24 mouse cellular contexts compared by ENCODE assay signal in genomic region chr3:52280681-52281080, GRCm38 (mm10). TPM values are rescaled to one million over a fixed set of nuclear protein-coding genes. Genes with fewer than 3 reads are reported as not detected.
DNase-seq lines count a peak whose midpoint lies in the region; ATAC-seq and TF ChIP-seq lines count a peak whose summit lies in the region.
"Had no signal": no experiment of that assay in that cellular context is flagged by ENCODE, and none has a peak within 500 bp of the region (broad histone marks: within the 10 kb centered on the region; RNA-seq: fewer than 3 reads in every experiment).

No protein-coding gene starts in this region.

- H3K9me3 ChIP-seq in forebrain, postnatal 0 days (ENCODE audit: low read length) = no peaks in the 10 kb centered on the region
- H3K9me3 ChIP-seq: embryonic facial prominence, embryonic 10.5 days; embryonic facial prominence, embryonic 13.5 days; forebrain, embryonic 12.5 days; forebrain, embryonic 15.5 days; hindbrain, embryonic 13.5 days had no signal

- no peak for TF ChIP-seq CTCF in kidney, adult 2 months (conservative IDR thresholded peaks at IDR 0.05; ENCODE audit: insufficient read depth, insufficient read length, low read depth, low read length)
- TF ChIP-seq CTCF in forebrain, postnatal 0 days (IDR thresholded peaks at IDR 0.05; ENCODE audit: low read depth) = no peak

- ATAC-seq in forebrain, postnatal 0 days = no peak
- ATAC-seq: forebrain, embryonic 15.5 days; hindbrain, embryonic 16.5 days had no signal

- WGBS in kidney, adult 2 months = 59% methylated on average over 1 of the region's 1 CpGs
- WGBS in forebrain, postnatal 0 days = 78% methylated on average over 1 of the region's 1 CpGs

- no peaks in the 10 kb centered on the region; the same call in 1 of the 2 replicates for H3K36me3 ChIP-seq in kidney, adult 2 months (ENCODE audit: control insufficient read depth, insufficient read depth, low read length)
- H3K36me3 ChIP-seq in forebrain, postnatal 0 days (ENCODE audit: insufficient read depth) = no peaks in the 10 kb centered on the region
- H3K36me3 ChIP-seq: embryonic facial prominence, embryonic 13.5 days; forebrain, embryonic 12.5 days; forebrain, embryonic 15.5 days; hindbrain, embryonic 13.5 days had no signal

- H3K4me2 ChIP-seq in forebrain, postnatal 0 days (ENCODE audit: low read depth) = no peak overlapping the region
- H3K4me2 ChIP-seq: embryonic facial prominence, embryonic 13.5 days; forebrain, embryonic 12.5 days; forebrain, embryonic 15.5 days; heart, embryonic 11.5 days; hindbrain, embryonic 13.5 days had no signal

- peak; percentile 24 for DNase-seq in kidney, adult 2 months
- no peak for DNase-seq in kidney, adult 18-20 months
- DNase-seq in CD4-positive, CD25-positive, alpha-beta regulatory T cell, adult 2 months (ENCODE audit: low read depth, low spot score) = peak; percentile 51
- DNase-seq in T-cell, adult 2 months (ENCODE audit: low spot score) = peak; percentile 36
- peak; percentile 55 for DNase-seq in naive thymus-derived CD4-positive, alpha-beta T cell, adult 2 months (ENCODE audit: low read depth)
- no peak for DNase-seq in forebrain, postnatal 0 days
- no peak for DNase-seq in gastrocnemius, adult 18-20 months (ENCODE audit: low spot score)
- DNase-seq: adrenal gland, adult 2 months; adrenal gland, postnatal 14 days; cerebellum, adult 11 months; cerebellum, adult 2 months; cerebellum, adult 9-11 months; cerebellum, postnatal 36 days; embryo, embryonic 11 days; gastrocnemius, adult 2 months; gastrocnemius, postnatal 14 days had no signal

- no peak for TF ChIP-seq POLR2A in kidney, adult 2 months (IDR thresholded peaks at IDR 0.05; ENCODE audit: low read depth, low read length)

- H3K4me3 ChIP-seq in kidney, adult 2 months (ENCODE audit: insufficient read depth, low read depth, low read length) = no peak overlapping the region
- H3K4me3 ChIP-seq in forebrain, postnatal 0 days (ENCODE audit: low read depth, low read length) = no peak overlapping the region
- H3K4me3 ChIP-seq: embryonic facial prominence, embryonic 10.5 days; embryonic facial prominence, embryonic 13.5 days; erythroblast, embryonic 14.5 days; forebrain, embryonic 12.5 days; forebrain, embryonic 15.5 days; gastrocnemius, adult 2 months; hindbrain, embryonic 13.5 days had no signal

- no peak overlapping the region for H3K27ac ChIP-seq in kidney, adult 2 months (ENCODE audit: insufficient read depth, low read depth, low read length)
- H3K27ac ChIP-seq in forebrain, postnatal 0 days (ENCODE audit: low read depth, low read length) = no peak overlapping the region
- H3K27ac ChIP-seq: embryonic facial prominence, embryonic 10.5 days; embryonic facial prominence, embryonic 13.5 days; forebrain, embryonic 12.5 days; forebrain, embryonic 15.5 days; gastrocnemius, adult 2 months; hindbrain, embryonic 13.5 days had no signal

- no peaks in the 10 kb centered on the region for H3K27me3 ChIP-seq in kidney, adult 2 months (replicated peaks; ENCODE audit: control insufficient read depth, insufficient read depth, low read length)
- no peaks in the 10 kb centered on the region for H3K27me3 ChIP-seq in forebrain, postnatal 0 days (ENCODE audit: insufficient read depth, low read length)
- H3K27me3 ChIP-seq: embryonic facial prominence, embryonic 13.5 days; forebrain, embryonic 12.5 days; forebrain, embryonic 15.5 days; hindbrain, embryonic 13.5 days had no signal

- H3K4me1 ChIP-seq in kidney, adult 2 months (ENCODE audit: control insufficient read depth, insufficient read depth, low read length) = peaks cover 21% of the 10 kb centered on the region; the same call in 1 of the 2 replicates
- H3K4me1 ChIP-seq in forebrain, postnatal 0 days (ENCODE audit: insufficient read depth) = no peaks in the 10 kb centered on the region
- H3K4me1 ChIP-seq: forebrain, embryonic 12.5 days; forebrain, embryonic 15.5 days; hindbrain, embryonic 13.5 days had no signal

- H3K9ac ChIP-seq in forebrain, postnatal 0 days = no peak overlapping the region
- H3K9ac ChIP-seq: embryonic facial prominence, embryonic 13.5 days; forebrain, embryonic 12.5 days; forebrain, embryonic 15.5 days; hindbrain, embryonic 13.5 days had no signal

RNA-seq across cellular contexts. Expression of gene Foxo1, which starts 12.5 kb away (rescaled TPM):
- 14.0 and 14.4 TPM in 2 replicates for polyA plus RNA-seq in kidney, adult 2 months (2012; rRNA removed)
- 6.3 and 8.1 TPM in 2 replicates for total RNA-seq in forebrain, postnatal 0 days (2014; rRNA removed)
- 5.0 and 6.3 TPM in 2 replicates for polyA plus RNA-seq in forebrain, postnatal 0 days (2015; fragmentation: Nextera tagmentation; extraction: Ambion mirVana)
- total RNA-seq in gastrocnemius, adult 18-20 months (2021) = 10 to 100 TPM; 16.0 to 36.1 TPM

Comparison
In these comparisons a context has a peak if more than half of its experiments do, and no peak if none do; other contexts are left out.
1. DNase-seq: peak in kidney, adult 2 months (single experiment), CD4-positive, CD25-positive, alpha-beta regulatory T cell, adult 2 months (single experiment), T-cell, adult 2 months (single experiment) and naive thymus-derived CD4-positive, alpha-beta T cell, adult 2 months (single experiment); none in kidney, adult 18-20 months (single experiment), forebrain, postnatal 0 days (single experiment) and gastrocnemius, adult 18-20 months (single experiment).